8 mouse cellular contexts compared by ENCODE assay signal in the genomic region with DNA sequence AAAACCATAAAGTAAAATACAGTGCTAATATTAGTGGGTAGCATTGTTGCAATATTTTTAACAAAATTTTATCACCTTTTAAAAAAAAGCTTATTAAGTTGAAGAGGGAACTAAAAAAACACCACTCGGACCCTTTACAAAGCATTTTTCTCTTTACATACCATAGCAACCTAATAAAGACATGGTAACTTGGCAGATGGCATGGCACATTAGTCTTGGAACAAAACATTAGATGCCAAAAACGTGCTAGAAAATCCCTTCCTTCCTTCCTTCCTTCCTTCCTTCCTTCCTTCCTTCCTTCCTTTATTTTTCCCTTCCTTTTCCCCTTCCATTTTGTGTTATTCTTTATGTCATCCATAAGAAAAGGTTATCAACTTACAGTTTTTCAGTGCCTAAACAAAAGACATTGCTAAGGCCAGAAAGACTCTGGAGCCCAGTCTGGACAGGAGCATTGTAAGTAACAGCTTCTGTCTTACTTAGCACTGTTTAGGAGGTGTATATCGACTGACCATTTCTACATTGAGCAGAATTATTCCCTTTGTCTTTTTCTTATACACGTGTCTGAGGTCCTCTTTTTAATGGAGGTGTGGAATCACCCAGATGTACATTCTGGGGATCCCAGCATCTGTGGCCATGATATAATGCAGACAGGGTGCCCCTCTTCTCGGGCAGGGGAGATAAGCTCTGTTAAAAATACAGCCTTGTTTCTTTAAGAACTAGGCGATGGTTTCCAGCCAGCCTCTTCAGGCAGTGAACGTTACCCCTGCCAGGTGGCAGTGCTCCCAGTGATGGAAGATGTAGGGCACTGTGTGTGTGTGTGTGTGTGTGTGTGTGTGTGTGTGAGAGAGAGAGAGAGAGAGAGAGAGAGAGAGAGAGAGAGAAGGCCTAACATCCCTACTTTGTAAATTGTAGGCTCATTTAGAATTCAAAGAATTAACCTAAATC.
DNase-seq lines count a peak whose midpoint lies in the region; ATAC-seq and TF ChIP-seq lines count a peak whose summit lies in the region.

No protein-coding gene starts in this region.

- peak; percentile 29; the same call in 1 of the 2 replicates for TF ChIP-seq CTCF in heart, postnatal 0 days (IDR thresholded peaks at IDR 0.05; ENCODE audit: low read depth)

- no peak overlapping the region for H3K4me2 ChIP-seq in heart, embryonic 11.5 days
- H3K4me2 ChIP-seq in heart, postnatal 0 days (ENCODE audit: low read depth, low read length), result peak overlapping the region; percentile 40

- WGBS in heart, embryonic 11.5 days (ENCODE audit: insufficient replicate concordance), result 43% methylated on average over 7 of the region's 7 CpGs
- 40% methylated on average over 7 of the region's 7 CpGs for WGBS in heart, postnatal 0 days

- peak; percentile 45 for DNase-seq in heart, adult 8-10 months (ENCODE audit: low spot score)
- peak; percentile 55 for DNase-seq in Muller cell, postnatal 12 days (ENCODE audit: inconsistent ontology term)
- peak; percentile 96 to 99 for DNase-seq in cerebellum, postnatal 14 days
- DNase-seq in heart, postnatal 0 days (ENCODE audit: low spot score), result peak; percentile 52
- peak; percentile 80 for DNase-seq in skeletal muscle tissue, adult 2 months (ENCODE audit: low read depth, low spot score)
- no peak for DNase-seq in testis, postnatal 10 days (ENCODE audit: low spot score)

- H3K27ac ChIP-seq in heart, embryonic 11.5 days (ENCODE audit: low read depth, low read length), result no peak overlapping the region
- no peak overlapping the region for H3K27ac ChIP-seq in heart, postnatal 0 days (ENCODE audit: low read depth)

- no peaks in the 10 kb centered on the region for H3K36me3 ChIP-seq in heart, embryonic 11.5 days (ENCODE audit: control insufficient read depth, insufficient read depth, low read length)
- H3K36me3 ChIP-seq in heart, postnatal 0 days (replicated peaks; ENCODE audit: control insufficient read depth, insufficient read depth, low read length), result no peaks in the 10 kb centered on the region

- TF ChIP-seq EP300 in heart, postnatal 0 days (IDR thresholded peaks at IDR 0.05; ENCODE audit: low read depth), result no peak

- ATAC-seq in heart, embryonic 11.5 days (replicated peaks; ENCODE audit: insufficient number of reproducible peaks, low FRiP score, low TSS enrichment), result no peak
- ATAC-seq in heart, postnatal 0 days (ENCODE audit: insufficient read depth, low read depth), result peak; percentile 60; the same call in 1 of the 2 replicates
- no peak for ATAC-seq in erythroid progenitor cell, adult 5-6 weeks (replicated peaks; ENCODE audit: low FRiP score, poor library complexity, severe bottlenecking)

- H3K9ac ChIP-seq in heart, embryonic 11.5 days (ENCODE audit: low read depth, low read length), result no peak overlapping the region
- no peak overlapping the region for H3K9ac ChIP-seq in heart, postnatal 0 days (replicated peaks; ENCODE audit: low read depth, low read length)

- H3K4me3 ChIP-seq in heart, embryonic 11.5 days (ENCODE audit: low read depth, low read length), result no peak overlapping the region
- no peak overlapping the region for H3K4me3 ChIP-seq in heart, postnatal 0 days (ENCODE audit: low read depth, low read length)

- H3K4me1 ChIP-seq in heart, embryonic 11.5 days (ENCODE audit: control insufficient read depth, insufficient read depth, low read length), result peaks cover 7% of the 10 kb centered on the region; the same call in 1 of the 2 replicates
- peaks cover 18% of the 10 kb centered on the region for H3K4me1 ChIP-seq in heart, postnatal 0 days (ENCODE audit: control insufficient read depth, insufficient read depth)

- H3K9me3 ChIP-seq in heart, embryonic 11.5 days (replicated peaks; ENCODE audit: control insufficient read depth, low read length), result no peaks in the 10 kb centered on the region
- no peaks in the 10 kb centered on the region for H3K9me3 ChIP-seq in heart, postnatal 0 days (replicated peaks; ENCODE audit: control insufficient read depth, low read length)

- no peaks in the 10 kb centered on the region for H3K27me3 ChIP-seq in heart, embryonic 11.5 days (ENCODE audit: control insufficient read depth, insufficient read depth, low read length)
- H3K27me3 ChIP-seq in heart, postnatal 0 days (ENCODE audit: control insufficient read depth, insufficient read depth, low read length), result no peaks in the 10 kb centered on the region
